Mouse (Mus musculus) hindbrain, embryonic 10.5 days (tissue): ENCODE measurements around the gene Ncapg2. TPM values are rescaled to one million over a fixed set of nuclear protein-coding genes. Genes with fewer than 3 reads are reported as not detected.

Source experiments
- DNase-seq: peaks from one replicate; pipeline ENCODE4 v3.0.0-alpha.2; 2017; ENCODE audit warnings: low spot score
- H3K27ac ChIP-seq: fragments of 300-500 bp; sonication (generic); 2 replicates; pipeline ENCODE4 v1.5.1; 2016; ENCODE audit warnings: mild to moderate bottlenecking, moderate library complexity
- H3K27me3 ChIP-seq: fragments of 300-500 bp; sonication (generic); 2 replicates; pipeline ENCODE4 v1.6.1; 2016; ENCODE audit warnings: mild to moderate bottlenecking; ENCODE audit not compliant: poor library complexity, insufficient read depth, severe bottlenecking
- H3K36me3 ChIP-seq: fragments of 300-500 bp; sonication (generic); 2 replicates; pipeline ENCODE4 v1.6.1; 2016; ENCODE audit warnings: mild to moderate bottlenecking, moderate library complexity
- H3K4me1 ChIP-seq: fragments of 300-500 bp; sonication (generic); replicated peaks from 2 replicates; pipeline ENCODE4 v1.6.1; 2016; ENCODE audit warnings: mild to moderate bottlenecking
- H3K4me3 ChIP-seq: fragments of 300-500 bp; sonication (generic); 2 replicates; pipeline ENCODE4 v1.5.1; 2016; ENCODE audit warnings: mild to moderate bottlenecking, moderate library complexity
- H3K9me3 ChIP-seq: fragments of 300-500 bp; sonication (generic); 2 replicates; pipeline ENCODE4 v1.6.1; 2016; ENCODE audit warnings: mild to moderate bottlenecking, moderate library complexity
- WGBS: fragments of 180-500 bp; shearing (Covaris S2); methylation state at CpG from one replicate; pipeline ENCODE4 v1.1.7; 2016; 5-methylcytosine and 5-hydroxymethylcytosine counted together
- polyA plus RNA-seq: library from polyadenylated mRNA; unstranded; fragments of >200 nt; fragmentation: Nextera tagmentation; extraction: Ambion mirVana; gene quantifications from 2 replicates; pipeline ENCODE4 v1.2.1, GENCODE M21; 2016

Gene Ncapg2
- polyA plus RNA-seq, 1 experiment from 2014 or later: 33.5 TPM

- Histone ChIP-seq H3K27ac (no peak overlapping the region), H3K27me3 (no peaks in the 10 kb centered on the region), H3K4me3 (no peak overlapping the region), H3K4me1 (no peaks in the 10 kb centered on the region), H3K9me3 (no peaks in the 10 kb centered on the region), H3K36me3 (no peaks in the 10 kb centered on the region)
- no peak for DNase-seq
Measured at GRCm38 (mm10) chr12:116498666-116499065, 93.5 kb downstream of the Ncapg2 start.

DNA sequence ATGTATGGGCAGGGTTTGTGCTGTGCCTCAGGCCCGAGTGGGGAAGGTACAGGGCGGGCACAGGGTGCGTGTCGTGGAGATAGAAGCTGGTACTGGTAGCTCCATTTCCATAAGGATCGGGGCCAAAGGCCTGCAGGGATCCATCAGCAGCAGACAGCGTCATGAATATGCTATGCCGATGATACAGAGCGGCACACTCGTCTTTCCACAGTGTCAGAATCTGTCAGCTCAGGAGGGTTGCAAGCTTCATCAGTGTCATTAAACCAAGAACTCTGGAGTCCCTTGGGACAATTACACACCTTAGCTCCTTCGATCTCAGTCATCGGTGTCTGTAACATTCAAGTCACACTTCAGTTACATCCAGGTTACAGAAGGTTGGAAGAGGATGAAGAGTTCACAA, 95.5 kb downstream of the Ncapg2 start:
- WGBS: 87% methylated on average over 11 of the region's 11 CpGs
- Histone ChIP-seq H3K4me3 (no peak overlapping the region), H3K4me1 (no peaks in the 10 kb centered on the region), H3K27ac (no peak overlapping the region), H3K27me3 (no peaks in the 10 kb centered on the region), H3K36me3 (no peaks in the 10 kb centered on the region), H3K9me3 (no peaks in the 10 kb centered on the region)
- no peak for DNase-seq

- Histone ChIP-seq H3K4me1 (no peaks in the 10 kb centered on the region), H3K4me3 (no peak overlapping the region), H3K27me3 (no peaks in the 10 kb centered on the region), H3K27ac (no peak overlapping the region), H3K36me3 (no peaks in the 10 kb centered on the region), H3K9me3 (no peaks in the 10 kb centered on the region; the same call in 1 of the 2 replicates)
- 84% methylated on average over 1 of the region's 1 CpGs for WGBS
- DNase-seq: no peak
Measured at GRCm38 (mm10) chr12:116512482-116512881, 107.3 kb downstream of the Ncapg2 start.

Other genes with a start within 250 kb of the Ncapg2 start
- gene Wdr60, start 142.4 kb upstream of the Ncapg2 start, polyA plus RNA-seq: 14.7 and 16.0 TPM in 2 replicates
- gene Gm11027, start 130.0 kb upstream of the Ncapg2 start, polyA plus RNA-seq: not detected in 2 replicates
- gene Esyt2, start 124.2 kb upstream of the Ncapg2 start, polyA plus RNA-seq: 10.4 and 13.6 TPM in 2 replicates
- 5.9 and 6.4 TPM in 2 replicates for gene Ptprn2, start 80.3 kb downstream of the Ncapg2 start, polyA plus RNA-seq